Mouse (Mus musculus) telencephalon, adult 2 months (tissue): ENCODE measurements at regions not wholly inside any gene's neighbourhood (a gene's known extent, or its start where the extent isn't known, plus 50 kb on each side); places are given as distances from the start of the nearest gene placed in this dataset.
A peak's percentile ranks its signal among the peaks of the same experiment; 100 is the strongest.

ENCODE experiments used
- DNase-seq: peaks from one replicate; pipeline ENCODE4 v3.0.0-alpha.2; 2011; ENCODE audit warnings: low read depth, low spot score

DNA sequence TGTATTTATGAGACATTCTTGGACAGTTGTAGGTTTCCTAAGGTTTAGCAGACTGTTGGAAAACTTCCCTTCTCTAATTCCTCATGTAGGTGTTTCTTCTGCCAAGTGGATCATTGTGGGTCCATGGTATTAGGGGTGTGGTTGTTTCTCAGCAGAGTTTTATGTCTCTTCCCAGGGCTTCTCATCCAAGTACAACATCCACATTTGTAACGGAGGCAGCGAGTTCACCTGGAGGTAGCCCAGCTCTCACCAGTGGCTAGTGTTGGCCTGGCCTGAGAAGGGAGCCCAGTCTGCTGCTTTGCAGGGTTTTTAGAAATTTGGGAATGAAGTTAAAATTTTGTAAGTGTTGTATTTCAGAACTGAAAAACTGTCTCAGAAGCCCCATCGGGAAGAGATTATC lies 122.4 kb downstream of the Wnt5a start:
- DNase-seq = no peak

DNA sequence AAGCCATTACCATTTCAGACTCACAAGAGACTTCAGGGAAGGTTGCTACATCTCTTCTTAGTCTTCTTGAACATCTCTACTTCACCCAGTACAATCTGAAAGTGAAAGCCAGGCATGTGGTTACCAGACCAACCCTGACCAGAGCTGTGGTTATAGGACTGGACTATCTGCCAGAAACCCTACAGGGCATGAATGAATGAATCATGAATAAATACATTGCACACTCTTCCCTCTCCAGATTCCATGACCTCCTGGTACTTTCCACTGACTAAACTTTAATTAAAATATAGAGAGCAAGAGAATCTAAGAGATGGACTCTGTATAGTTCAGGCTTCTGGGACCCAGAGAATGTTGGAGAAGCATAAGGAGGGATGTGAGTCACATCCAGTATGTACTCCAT lies 130.6 kb downstream of the Wnt5a start:
- DNase-seq = no peak

DNA sequence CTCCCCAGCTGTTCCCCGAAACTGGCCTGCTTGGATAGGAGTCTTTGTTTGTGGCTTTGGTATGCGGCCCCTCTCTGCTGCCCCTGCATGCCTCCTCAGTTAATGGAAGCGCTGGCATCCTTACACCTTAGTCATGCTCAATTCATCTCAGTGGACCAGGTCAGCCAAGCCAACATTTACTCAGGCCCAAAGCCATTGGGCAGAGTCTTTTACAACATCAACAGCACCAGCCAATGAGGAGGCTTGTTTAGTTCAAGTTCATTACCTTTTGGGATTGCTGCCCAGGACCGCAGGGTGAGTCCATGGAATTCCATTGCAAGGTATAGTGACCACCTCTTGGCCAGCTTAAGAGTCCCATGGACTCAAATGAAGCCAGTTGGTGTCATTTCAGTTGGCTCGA lies 134.5 kb downstream of the Wnt5a start:
- DNase-seq = no peak

DNA sequence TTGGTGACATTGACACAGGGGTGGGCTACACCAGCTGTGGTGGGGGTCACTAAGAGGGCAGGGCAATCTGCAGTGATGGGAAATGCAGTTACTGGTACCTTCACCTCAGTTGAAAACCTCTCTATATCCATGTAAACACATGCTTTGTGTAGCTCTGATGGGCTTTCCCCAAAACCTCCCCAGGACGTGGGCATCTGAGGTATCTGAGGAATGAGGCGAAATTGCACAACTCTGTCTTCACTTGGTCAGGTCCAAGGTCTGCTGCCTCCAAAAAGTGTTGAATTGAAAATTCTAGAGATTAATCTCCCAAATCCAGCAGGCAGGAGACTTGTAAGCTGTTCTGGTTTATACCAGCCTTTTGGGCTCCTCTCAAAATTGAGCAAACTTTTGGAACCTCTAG lies 141.3 kb downstream of the Wnt5a start:
- no peak for DNase-seq

DNA sequence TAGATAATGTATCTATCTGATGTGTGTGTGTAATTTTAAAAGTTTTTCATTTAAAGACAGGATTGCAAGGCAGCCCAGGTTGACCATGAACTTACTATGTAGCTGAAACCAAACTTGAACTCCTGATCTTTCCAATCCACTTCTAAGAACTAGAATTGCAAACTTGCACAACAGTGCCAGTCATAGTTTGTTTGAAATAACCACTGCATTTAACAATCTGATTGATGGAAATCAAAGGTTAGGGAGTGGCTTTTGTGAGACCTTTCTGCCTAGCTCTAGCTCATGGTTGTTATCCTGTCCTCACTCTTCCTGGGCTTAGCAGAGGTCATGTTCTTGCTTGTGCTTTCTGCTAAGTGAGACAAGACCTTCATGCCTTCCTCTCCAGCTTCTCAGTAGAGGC lies 144.9 kb downstream of the Wnt5a start:
- no peak for DNase-seq

DNA sequence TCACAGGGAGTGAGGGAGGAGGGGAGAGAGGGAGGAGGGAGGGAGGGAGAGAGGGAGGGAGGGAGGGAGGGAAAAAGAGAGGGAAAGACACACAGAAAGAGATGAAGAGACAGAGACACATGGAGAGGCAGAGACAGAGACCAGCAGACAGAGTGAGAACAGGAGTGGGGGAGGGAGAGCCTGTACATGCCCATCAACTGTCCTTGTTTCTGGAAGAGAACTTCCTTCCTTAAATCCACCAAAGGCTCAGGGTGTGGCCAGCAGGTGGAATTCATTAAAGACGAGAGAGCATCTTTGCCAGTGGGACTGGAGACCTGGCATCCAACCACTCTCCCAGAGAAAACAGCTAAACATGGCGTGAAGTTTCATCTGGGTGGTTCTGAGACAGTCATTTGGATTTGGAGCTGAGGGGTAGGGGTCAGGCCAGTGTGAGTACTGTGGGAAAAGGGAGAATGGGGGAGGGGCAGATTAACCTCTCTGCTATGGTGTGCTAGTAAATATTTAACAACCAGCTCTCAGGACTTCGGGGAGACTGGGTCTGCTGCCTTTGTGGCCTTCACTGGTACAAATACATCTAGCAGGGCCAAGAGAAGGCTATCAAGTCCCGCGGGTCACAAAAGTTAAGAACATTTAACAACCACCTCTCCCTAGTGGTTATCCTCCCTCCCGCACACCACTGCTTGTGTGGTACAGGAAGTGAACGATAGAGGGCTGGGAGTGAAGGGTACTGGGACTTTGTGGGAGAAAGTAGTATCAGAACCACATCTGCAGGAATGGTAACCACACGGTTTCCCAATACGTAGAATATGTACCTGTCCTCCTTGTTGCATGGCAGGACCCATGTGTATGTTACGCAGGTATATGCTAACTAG lies 148.7 kb downstream of the Wnt5a start:
- no peak for DNase-seq

DNA sequence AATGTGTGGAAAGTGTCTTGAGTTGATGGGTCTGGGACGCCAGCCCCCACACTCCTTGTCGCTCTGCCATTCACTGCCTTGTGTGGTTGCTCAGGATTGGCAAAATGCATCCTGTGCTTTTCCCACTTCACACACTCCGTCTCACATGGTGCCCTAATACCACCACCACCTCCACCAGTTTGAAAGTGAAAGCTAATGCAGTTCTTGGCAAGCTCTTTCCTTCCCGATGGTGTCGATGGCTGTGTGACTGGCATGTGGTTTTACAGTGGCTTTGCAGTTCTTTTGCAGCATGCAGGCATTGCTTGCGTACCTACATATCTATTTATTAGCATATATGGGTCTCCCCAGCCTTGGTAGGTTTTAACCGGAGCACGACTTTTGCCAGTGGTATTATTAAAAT lies 152.7 kb downstream of the Wnt5a start:
- no peak for DNase-seq

DNA sequence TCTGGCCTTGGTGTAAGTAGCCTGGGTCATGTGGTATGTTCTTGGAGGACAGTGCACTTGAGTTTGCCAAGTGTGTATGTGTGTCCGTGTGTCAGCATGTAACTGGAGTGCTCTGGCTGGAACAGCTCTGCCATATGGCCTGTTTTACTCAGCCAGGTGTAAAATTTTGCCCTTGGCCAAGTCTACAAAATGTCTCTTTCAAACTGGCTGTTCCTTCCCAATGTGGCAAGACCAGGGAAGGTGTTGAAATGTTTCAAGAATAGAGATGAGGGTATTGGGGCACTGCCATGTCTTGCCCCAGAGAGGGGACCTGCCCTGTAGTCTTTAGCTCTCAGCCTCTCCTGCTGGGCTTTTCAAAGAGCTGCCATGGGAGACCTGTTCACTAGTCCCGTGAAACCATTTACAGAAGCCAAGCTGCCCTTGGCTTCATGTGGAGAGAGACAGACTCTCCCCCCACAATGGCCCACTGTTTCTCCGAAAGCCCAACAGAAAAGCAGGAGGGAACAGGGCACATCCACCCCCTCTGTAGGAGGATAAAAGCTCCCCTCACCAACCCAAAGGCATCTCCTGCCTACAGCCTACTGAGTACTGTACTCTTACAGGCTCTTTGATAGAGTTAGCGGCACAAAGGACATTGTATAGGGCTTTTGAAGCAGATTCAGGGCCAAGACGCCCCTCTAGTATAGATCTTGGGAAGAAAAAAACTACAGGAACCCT lies 156.5 kb downstream of the Wnt5a start:
- DNase-seq = no peak

DNA sequence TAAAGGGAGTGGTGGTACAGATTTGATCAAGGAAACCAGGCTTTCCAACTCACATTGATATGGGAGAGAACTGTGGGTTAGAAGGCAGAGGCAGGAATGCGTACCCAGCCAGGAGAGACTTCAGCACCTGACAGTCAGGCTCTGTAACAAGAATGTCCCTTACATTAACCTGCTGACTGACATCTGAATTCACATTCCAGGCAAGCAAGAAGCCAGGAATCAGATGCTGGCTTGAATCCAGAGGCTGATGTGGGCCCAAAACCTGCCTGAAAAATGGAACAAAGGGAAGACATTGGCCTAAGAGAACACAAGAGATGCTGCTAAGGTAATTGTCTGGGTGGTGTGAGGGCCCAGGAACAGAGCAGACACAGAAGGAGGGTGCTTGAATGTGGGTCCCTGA lies 158.8 kb downstream of the Wnt5a start:
- DNase-seq = no peak

DNA sequence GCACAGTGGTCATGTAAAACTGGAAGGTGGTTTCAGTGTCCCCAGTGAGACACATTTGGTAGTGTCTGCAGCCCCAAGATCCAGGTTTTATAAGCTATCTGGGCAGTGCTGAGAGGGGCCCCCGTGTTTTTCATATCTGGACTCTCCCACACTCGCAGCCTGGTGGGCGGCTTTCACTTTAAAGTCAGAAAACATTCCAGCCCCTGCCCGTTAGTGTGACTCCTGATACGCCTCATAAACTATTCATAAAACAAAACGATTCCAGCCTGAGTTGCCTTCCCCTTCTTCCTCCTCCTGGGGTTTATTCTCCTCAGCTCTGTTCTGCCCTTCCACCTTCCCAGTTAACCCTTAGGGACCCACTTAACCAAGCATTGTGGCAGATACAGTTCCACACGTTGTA lies 159.6 kb downstream of the Wnt5a start:
- DNase-seq = no peak

DNA sequence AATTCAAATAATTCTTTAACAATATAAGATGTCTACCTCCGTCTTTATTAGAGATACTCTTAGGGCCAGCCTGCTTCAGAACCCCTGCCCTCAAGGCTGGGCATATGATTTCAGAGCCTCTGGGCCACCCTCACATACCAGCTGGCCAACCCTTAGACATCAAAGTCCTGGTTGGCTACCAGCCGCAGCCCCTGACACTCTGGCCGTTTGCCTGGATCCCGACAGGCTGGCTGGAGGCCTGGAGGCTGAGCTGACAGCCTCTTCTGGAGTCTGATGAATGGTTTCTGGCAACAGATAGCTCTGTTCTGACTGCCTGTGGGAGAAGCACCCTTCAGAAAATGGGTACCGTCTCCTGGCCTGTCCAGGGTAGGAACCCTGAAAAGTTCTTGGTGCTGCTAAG lies 170.9 kb downstream of the Wnt5a start:
- no peak for DNase-seq

DNA sequence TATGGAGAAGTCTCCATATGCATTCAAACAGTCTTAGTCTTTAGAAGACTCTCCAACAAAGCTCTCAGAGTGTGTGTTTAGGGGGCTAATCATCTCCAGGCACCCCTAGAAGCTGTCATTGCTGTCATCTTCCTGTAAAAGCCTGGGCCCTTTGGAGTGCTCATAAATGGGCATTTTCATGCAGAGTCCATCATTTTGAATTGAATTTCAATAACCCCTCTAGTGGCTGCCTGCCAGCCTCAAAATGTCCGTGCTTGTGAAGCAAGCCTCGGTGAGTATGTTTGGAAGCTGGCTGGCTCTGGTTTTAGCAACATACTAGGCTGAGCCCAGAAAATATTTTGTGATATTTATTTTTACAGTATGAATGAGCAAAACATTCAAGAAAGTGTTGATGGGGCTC lies 195.2 kb downstream of the Wnt5a start:
- DNase-seq = no peak

DNA sequence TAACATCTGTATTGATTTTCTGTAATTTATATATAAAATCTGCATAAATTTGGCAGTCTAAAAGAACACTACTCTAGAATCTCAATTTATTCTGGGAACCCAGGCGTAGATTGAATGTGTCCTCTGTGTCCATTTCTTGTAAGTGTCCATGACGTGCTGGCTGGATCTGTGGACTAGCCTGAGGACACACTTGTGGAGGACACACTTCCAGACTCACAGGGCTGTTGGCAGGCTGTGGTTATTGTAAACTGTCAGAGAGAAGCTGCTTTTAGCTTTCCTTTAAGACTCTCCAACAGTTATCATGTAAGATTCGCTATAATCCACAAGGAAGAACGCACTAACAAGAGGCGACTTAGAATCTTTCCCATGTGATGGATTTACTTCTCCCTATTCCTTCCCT lies 200.2 kb downstream of the Wnt5a start:
- no peak for DNase-seq

DNA sequence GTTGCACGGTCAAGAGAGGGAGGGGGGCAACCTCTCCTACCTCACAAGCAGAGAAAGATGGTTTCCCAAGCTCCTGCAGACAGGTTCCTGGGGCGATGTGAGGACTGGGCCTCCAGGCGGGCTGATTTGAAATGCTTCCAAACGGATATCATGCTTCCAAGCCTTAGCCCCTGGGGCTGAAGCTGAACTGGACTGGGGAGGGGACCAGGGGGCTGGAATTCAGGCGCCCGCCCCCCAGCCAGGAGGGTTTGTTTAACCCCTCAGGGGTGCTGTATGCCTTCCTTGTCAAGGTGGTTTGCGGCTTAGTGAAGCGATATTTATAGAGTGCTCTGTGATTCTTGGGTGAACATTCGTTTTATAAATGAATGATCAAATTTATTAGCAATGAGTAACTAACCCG lies 210.0 kb downstream of the Wnt5a start:
- DNase-seq = no peak

DNA sequence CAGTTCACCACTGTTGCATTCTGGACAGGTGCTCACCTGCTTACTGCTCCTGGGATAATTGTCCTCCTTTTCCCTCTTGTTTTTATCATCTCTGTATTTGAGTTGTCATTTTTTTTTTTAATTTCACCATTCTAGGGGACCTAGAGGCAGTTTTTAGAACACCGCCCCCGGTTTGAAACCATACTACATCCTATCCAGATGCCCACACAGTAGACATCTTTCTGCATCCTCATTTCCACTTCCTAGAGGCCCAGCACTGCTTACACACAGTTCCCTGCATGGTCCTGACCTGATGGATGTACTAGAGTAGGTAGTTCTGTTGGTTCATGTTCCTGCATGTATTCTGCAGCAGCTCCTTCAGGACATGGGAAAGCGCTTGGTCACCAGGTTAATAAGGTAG lies 216.0 kb downstream of the Wnt5a start:
- peak; percentile 5 for DNase-seq

DNA sequence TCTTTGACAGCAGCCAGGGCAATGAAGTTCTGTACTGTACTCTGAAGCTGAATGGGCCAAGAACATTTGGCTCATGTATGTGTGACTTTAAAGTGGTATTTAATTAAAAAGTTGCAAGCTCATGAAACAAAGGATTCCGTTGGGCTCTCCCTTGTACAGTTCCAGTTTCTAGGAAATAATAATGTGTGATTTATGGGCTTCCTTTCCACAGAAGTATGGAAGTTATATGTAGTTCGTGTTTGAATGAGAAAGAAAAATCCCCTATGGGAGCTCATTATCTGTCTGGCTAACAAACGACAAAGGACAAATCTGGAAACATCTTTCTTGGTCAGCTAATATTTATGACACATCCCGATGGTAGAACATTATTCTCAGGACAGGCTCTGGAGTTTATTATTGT lies 221.1 kb downstream of the Wnt5a start:
- no peak for DNase-seq

DNA sequence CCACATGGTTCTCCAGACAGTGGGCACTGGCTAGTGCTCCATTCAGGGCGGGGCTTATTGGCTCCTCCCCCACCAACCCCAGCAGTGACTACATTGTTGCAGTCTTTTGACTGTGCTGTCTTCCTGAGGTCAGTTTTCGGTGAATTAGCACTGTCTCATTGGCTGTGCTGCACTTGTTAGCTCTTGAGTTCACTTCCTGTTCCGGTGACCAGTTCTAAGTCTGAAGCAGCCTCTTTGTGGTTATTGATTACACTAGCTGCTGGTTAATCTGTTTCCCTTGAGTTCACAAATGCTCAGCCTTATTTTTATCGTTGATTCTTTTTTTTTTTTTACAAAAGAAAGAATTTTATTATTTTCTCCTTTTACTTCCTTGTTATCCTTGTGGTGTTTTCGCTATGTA lies 228.9 kb downstream of the Wnt5a start:
- DNase-seq = no peak

DNA sequence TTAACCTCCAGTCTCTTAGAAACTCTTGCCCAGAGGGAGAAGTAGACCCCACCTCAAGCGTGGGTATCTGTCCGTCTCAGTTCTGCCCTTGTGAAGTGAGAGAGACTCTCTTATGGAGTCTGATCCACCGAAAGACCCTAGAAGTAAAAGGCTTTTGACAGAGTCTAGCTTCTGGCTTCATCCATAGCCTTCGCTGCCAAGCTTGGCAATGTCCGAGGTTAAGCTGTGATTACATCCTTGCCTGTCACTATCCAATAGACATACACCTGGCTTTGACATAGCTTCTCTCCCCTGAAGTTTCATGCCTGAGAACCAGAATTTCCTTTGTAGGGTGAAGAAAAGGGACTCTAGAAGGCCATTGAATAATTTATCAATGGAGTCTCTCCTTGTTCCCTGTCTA lies 230.9 kb downstream of the Wnt5a start:
- DNase-seq = no peak

DNA sequence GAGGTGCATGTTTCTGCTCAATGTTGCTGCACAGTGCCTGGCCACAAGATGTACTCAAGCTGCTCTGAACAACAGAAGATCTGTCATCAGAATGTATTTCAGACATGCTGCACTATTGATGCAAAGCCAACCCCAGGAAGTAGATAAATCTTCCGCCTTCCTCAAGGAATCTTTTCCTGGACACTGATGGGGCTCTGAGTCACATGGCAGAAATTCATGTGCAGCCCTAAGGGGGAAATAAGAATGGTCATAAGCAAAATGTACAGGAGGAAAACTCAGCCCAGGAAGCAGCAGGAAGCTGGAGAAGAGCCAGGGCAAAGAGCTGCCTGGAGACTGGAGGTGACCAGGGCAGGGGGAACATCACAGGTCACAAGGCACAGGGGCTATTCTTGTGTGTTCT lies 235.5 kb downstream of the Wnt5a start:
- no peak for DNase-seq

DNA sequence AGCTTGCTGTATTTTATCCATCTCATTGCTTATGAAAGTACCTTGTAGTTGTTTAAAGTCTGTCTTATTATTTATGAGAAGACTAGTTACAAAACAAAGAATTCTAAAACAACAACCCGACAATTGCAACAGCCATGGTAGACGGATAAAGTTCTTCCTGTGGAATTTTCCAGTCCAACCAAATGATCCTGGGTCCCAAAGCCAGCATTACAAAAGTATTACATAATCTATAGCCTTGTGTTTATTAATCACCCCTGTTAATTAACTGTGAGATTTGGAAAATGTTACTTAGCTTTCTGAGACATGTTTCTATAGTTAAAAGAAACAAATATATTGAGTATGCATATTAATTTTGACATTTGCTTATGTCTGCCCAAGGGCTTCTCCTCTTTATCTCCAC lies 236.9 kb downstream of the Wnt5a start:
- no peak for DNase-seq

DNA sequence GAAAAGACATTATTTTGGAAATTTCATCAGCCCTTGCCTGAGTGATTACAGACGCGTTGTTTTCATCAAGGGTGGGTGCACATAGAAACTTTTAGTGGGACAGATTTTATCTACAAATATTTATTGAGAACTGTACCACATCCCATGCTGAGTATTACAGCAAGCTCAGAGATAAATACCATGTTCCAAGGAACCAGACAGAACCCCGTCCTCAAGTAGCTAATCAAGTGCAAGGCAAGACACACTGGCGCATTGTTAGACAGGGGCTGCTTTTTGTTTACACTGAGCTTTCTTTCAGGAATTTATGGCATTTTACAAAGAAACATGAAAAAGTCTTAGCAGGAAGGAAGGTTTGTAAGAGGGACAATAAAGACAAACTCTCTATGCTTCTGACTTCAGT lies 239.1 kb downstream of the Wnt5a start:
- no peak for DNase-seq

DNA sequence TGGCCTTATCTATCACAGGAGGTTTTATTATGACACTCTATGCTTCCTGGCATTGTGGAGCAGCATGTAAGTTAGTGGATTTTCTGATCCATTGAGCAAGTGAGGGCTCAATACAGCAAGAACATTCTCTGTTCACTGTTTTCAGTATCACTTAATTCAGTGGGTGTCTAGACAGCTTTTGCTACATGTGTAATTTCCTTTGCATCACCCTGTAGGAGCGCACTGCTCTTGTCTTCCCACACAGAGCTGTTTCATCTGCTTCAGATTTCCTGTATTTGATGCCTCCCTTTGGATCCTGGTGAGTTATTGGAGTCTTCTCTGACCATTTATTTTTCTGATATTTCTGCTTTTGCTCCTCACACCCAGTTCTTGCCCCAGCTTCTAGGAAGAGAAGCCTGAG lies 245.8 kb downstream of the Wnt5a start:
- DNase-seq = peak; percentile 36

DNA sequence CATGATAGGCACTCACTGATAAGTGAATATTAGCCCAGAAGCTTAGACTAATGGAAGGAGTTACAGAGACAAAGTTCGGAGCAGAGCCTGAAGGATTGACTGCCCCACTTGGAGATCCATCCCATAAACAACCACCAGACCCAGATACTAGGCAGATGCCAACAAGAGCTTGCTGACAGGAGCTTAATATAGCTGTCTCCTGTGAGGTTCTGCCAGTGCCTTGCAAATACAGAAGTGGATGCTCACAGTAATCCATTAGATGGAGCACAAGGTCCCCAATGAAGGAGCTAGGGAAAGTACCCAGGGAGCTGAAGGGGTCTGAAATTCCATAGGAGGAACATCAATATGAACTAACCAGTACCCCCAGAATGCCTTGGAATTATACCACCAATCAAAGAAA lies 252.8 kb upstream of the Lrtm1 start:
- DNase-seq = no peak
